Mouse (Mus musculus): ENCODE measurements around the gene Ppp1r35. TPM values are rescaled to one million over a fixed set of nuclear protein-coding genes. Genes with fewer than 3 reads are reported as not detected.

The Ppp1r35 gene
- polyA plus RNA-seq (2012; rRNA removed): 47.7 and 81.6 TPM in 2 replicates

- no peak for TF ChIP-seq CTCF (IDR thresholded peaks at IDR 0.05; ENCODE audit: borderline replicate concordance, extremely low read depth, insufficient read depth, insufficient read length)
- DNase-seq (ENCODE audit: low read depth): peak; percentile 99
Observed at GRCm38 (mm10) chr5:137778635-137779034, at the start of gene Ppp1r35. TSS of gene Ppp1r35 (plus strand) at chr5:137778849.

- peak; percentile 89 for DNase-seq (ENCODE audit: low read depth)
Observed at GRCm38 (mm10) chr5:137733638-137734288, 44.9 kb upstream of the Ppp1r35 start.

GRCm38 (mm10) chr5:137734289-137735061 is 44.2 kb upstream of the Ppp1r35 start:
- peak; percentile 100 for DNase-seq (ENCODE audit: low read depth)
- no peak for TF ChIP-seq POLR2A (IDR thresholded peaks at IDR 0.05; ENCODE audit: borderline replicate concordance, extremely low read depth, insufficient read depth, insufficient read length, poor library complexity, severe bottlenecking)
- no peak for TF ChIP-seq CTCF (IDR thresholded peaks at IDR 0.05; ENCODE audit: borderline replicate concordance, extremely low read depth, insufficient read depth, insufficient read length)

More at GRCm38 (mm10) chr5:137733638-137734288, 44.9 kb upstream of the Ppp1r35 start:
- no peak for TF ChIP-seq POLR2A (IDR thresholded peaks at IDR 0.05; ENCODE audit: borderline replicate concordance, extremely low read depth, insufficient read depth, insufficient read length, poor library complexity, severe bottlenecking)
- no peak for TF ChIP-seq CTCF (IDR thresholded peaks at IDR 0.05; ENCODE audit: borderline replicate concordance, extremely low read depth, insufficient read depth, insufficient read length)

- DNase-seq (ENCODE audit: low read depth): peak; percentile 80
- no peak for TF ChIP-seq POLR2A (IDR thresholded peaks at IDR 0.05; ENCODE audit: borderline replicate concordance, extremely low read depth, insufficient read depth, insufficient read length, poor library complexity, severe bottlenecking)
- TF ChIP-seq CTCF (IDR thresholded peaks at IDR 0.05; ENCODE audit: borderline replicate concordance, extremely low read depth, insufficient read depth, insufficient read length): no peak
Observed at GRCm38 (mm10) chr5:137737400-137737940, 41.2 kb upstream of the Ppp1r35 start.

GRCm38 (mm10) chr5:137738516-137738915 is 40.1 kb upstream of the Ppp1r35 start:
- peak; percentile 79 for DNase-seq (ENCODE audit: low read depth)
- TF ChIP-seq CTCF (IDR thresholded peaks at IDR 0.05; ENCODE audit: borderline replicate concordance, extremely low read depth, insufficient read depth, insufficient read length) (peak; percentile 55), POLR2A (IDR thresholded peaks at IDR 0.05; ENCODE audit: borderline replicate concordance, extremely low read depth, insufficient read depth, insufficient read length, poor library complexity, severe bottlenecking) (no peak)

GRCm38 (mm10) chr5:137739471-137739870 is 39.2 kb upstream of the Ppp1r35 start:
- no peak for TF ChIP-seq CTCF (IDR thresholded peaks at IDR 0.05; ENCODE audit: borderline replicate concordance, extremely low read depth, insufficient read depth, insufficient read length)
- TF ChIP-seq POLR2A (IDR thresholded peaks at IDR 0.05; ENCODE audit: borderline replicate concordance, extremely low read depth, insufficient read depth, insufficient read length, poor library complexity, severe bottlenecking): no peak
- DNase-seq (ENCODE audit: low read depth): no peak

- DNase-seq (ENCODE audit: low read depth): no peak
- TF ChIP-seq CTCF (IDR thresholded peaks at IDR 0.05; ENCODE audit: borderline replicate concordance, extremely low read depth, insufficient read depth, insufficient read length): no peak
- TF ChIP-seq POLR2A (IDR thresholded peaks at IDR 0.05; ENCODE audit: borderline replicate concordance, extremely low read depth, insufficient read depth, insufficient read length, poor library complexity, severe bottlenecking): no peak
Observed at GRCm38 (mm10) chr5:137740506-137740905, 38.1 kb upstream of the Ppp1r35 start.

GRCm38 (mm10) chr5:137741023-137741931 is 37.4 kb upstream of the Ppp1r35 start, which contains the start of gene Nyap1:
TSS of gene Nyap1 (minus strand) at chr5:137741607.
- peak; percentile 83 for TF ChIP-seq CTCF (IDR thresholded peaks at IDR 0.05; ENCODE audit: borderline replicate concordance, extremely low read depth, insufficient read depth, insufficient read length)
- TF ChIP-seq POLR2A (IDR thresholded peaks at IDR 0.05; ENCODE audit: borderline replicate concordance, extremely low read depth, insufficient read depth, insufficient read length, poor library complexity, severe bottlenecking): peak; percentile 37; the same call in 1 of the 2 replicates
- peak; percentile 93 for DNase-seq (ENCODE audit: low read depth)

GRCm38 (mm10) chr5:137742048-137742447 is 36.6 kb upstream of the Ppp1r35 start:
- DNase-seq (ENCODE audit: low read depth): no peak
- TF ChIP-seq POLR2A (IDR thresholded peaks at IDR 0.05; ENCODE audit: borderline replicate concordance, extremely low read depth, insufficient read depth, insufficient read length, poor library complexity, severe bottlenecking) (no peak), CTCF (IDR thresholded peaks at IDR 0.05; ENCODE audit: borderline replicate concordance, extremely low read depth, insufficient read depth, insufficient read length) (no peak)

- no peak for DNase-seq (ENCODE audit: low read depth)
- no peak for TF ChIP-seq CTCF (IDR thresholded peaks at IDR 0.05; ENCODE audit: borderline replicate concordance, extremely low read depth, insufficient read depth, insufficient read length)
- TF ChIP-seq POLR2A (IDR thresholded peaks at IDR 0.05; ENCODE audit: borderline replicate concordance, extremely low read depth, insufficient read depth, insufficient read length, poor library complexity, severe bottlenecking): no peak
Observed at GRCm38 (mm10) chr5:137742836-137743235, 35.8 kb upstream of the Ppp1r35 start.
